In genomic region chr6:134236311-134236710, GRCm38 (mm10) we compare ENCODE assay signal across 20 mouse cellular contexts.
DNase-seq lines count a peak whose midpoint lies in the region; ATAC-seq and TF ChIP-seq lines count a peak whose summit lies in the region.
"Had no signal": no experiment of that assay in that cellular context is flagged by ENCODE, and none has a peak within 500 bp of the region (broad histone marks: within the 10 kb centered on the region; RNA-seq: fewer than 3 reads in every experiment).

No protein-coding gene starts in this region.

- H3K9ac ChIP-seq in midbrain, embryonic 13.5 days (replicated peaks), result no peak overlapping the region
- H3K9ac ChIP-seq: forebrain, embryonic 13.5 days; heart, embryonic 12.5 days had no signal

- H3K4me1 ChIP-seq in cerebellum, adult 2 months (ENCODE audit: control insufficient read depth, insufficient read depth, low read length), result no peaks in the 10 kb centered on the region
- H3K4me1 ChIP-seq in midbrain, embryonic 13.5 days (replicated peaks), result 0 out of 2 replicates have a peak, but pooled peaks cover 6% of the 10 kb centered on the region
- peaks cover 6% of the 10 kb centered on the region for H3K4me1 ChIP-seq in midbrain, embryonic 10.5 days

- no peak for TF ChIP-seq POLR2A in cerebellum, adult 2 months (IDR thresholded peaks at IDR 0.05; ENCODE audit: borderline replicate concordance, insufficient read depth, low read length)

- DNase-seq in cerebellum, postnatal 10 days, result peak; percentile 32 to 51
- no peak for DNase-seq in cerebellum, adult 2 months
- DNase-seq in left cerebral cortex, postnatal 4 days, result peak; percentile 24
- no peak for DNase-seq in left cerebral cortex, postnatal 10 days (ENCODE audit: extremely low spot score in 1 of 2, low spot score in 2 of 2)
- DNase-seq in midbrain, embryonic 10.5 days (ENCODE audit: low spot score), result no peak
- DNase-seq in ovary, postnatal 36 days (ENCODE audit: low spot score), result no peak
- DNase-seq: adrenal gland, adult 2 months; cerebellum, adult 11-12 months; heart, postnatal 10 days; kidney, adult 18-20 months; thymus, postnatal 14 days had no signal

- no peak overlapping the region for H3K4me3 ChIP-seq in cerebellum, adult 2 months (replicated peaks; ENCODE audit: insufficient read depth, low read depth, low read length)
- H3K4me3 ChIP-seq in midbrain, embryonic 13.5 days (replicated peaks), result no peak overlapping the region
- no peak overlapping the region for H3K4me3 ChIP-seq in midbrain, embryonic 10.5 days
- H3K4me3 ChIP-seq: forebrain, embryonic 13.5 days; heart, embryonic 12.5 days; hindbrain, embryonic 10.5 days had no signal

- intact Hi-C loops in left cerebral cortex, postnatal 4 days (cut with DNase I), result no loop called here
- intact Hi-C loops in left cerebral cortex, postnatal 10 days (cut with DNase I), result no loop called here

- no peaks in the 10 kb centered on the region; the same call in 1 of the 2 replicates for H3K9me3 ChIP-seq in midbrain, embryonic 13.5 days
- H3K9me3 ChIP-seq in midbrain, embryonic 10.5 days (replicated peaks), result peaks cover 12% of the 10 kb centered on the region; the same call in 1 of the 2 replicates
- H3K9me3 ChIP-seq: forebrain, embryonic 13.5 days had no signal

- TF ChIP-seq CTCF in cerebellum, adult 2 months (IDR thresholded peaks at IDR 0.05; ENCODE audit: borderline replicate concordance, insufficient read depth, low read depth, low read length), result no peak

- no peaks in the 10 kb centered on the region for H3K27me3 ChIP-seq in cerebellum, adult 2 months (ENCODE audit: control insufficient read depth, insufficient read depth, low read length)
- H3K27me3 ChIP-seq in midbrain, embryonic 13.5 days, result no peaks in the 10 kb centered on the region
- H3K27me3 ChIP-seq in midbrain, embryonic 10.5 days (ENCODE audit: low read depth, poor library complexity, severe bottlenecking), result no peaks in the 10 kb centered on the region
- H3K27me3 ChIP-seq: forebrain, embryonic 13.5 days; heart, embryonic 12.5 days; Patski had no signal

- H3K4me2 ChIP-seq in midbrain, embryonic 13.5 days (replicated peaks), result no peak overlapping the region
- H3K4me2 ChIP-seq: forebrain, embryonic 13.5 days; heart, embryonic 12.5 days; liver, embryonic 11.5 days had no signal

- H3K36me3 ChIP-seq in midbrain, embryonic 13.5 days, result peaks cover 23% of the 10 kb centered on the region
- peaks cover 56% of the 10 kb centered on the region for H3K36me3 ChIP-seq in midbrain, embryonic 10.5 days

- no peak overlapping the region for H3K27ac ChIP-seq in cerebellum, adult 2 months (ENCODE audit: insufficient read depth, low read length)
- H3K27ac ChIP-seq in midbrain, embryonic 13.5 days, result no peak overlapping the region
- no peak overlapping the region for H3K27ac ChIP-seq in midbrain, embryonic 10.5 days (replicated peaks)
- H3K27ac ChIP-seq: forebrain, embryonic 13.5 days; hindbrain, embryonic 10.5 days; kidney, postnatal 0 days had no signal

- ATAC-seq in midbrain, embryonic 13.5 days, result 0 out of 2 replicates have a peak, but pooled peaks have one; percentile 27
- ATAC-seq in megakaryocyte progenitor cell, adult 5-6 weeks (replicated peaks; ENCODE audit: poor library complexity), result 0 out of 2 replicates have a peak, but pooled peaks have one; percentile 18
- ATAC-seq: CD4-positive, CD25-positive, alpha-beta regulatory T cell, adult 4 months; forebrain, embryonic 13.5 days; Patski had no signal

- WGBS in cerebellum, adult 2 months, result 70% methylated on average over 4 of the region's 4 CpGs
- WGBS in midbrain, embryonic 13.5 days, result 74% methylated on average over 4 of the region's 4 CpGs
- 81% methylated on average over 4 of the region's 4 CpGs for WGBS in midbrain, embryonic 10.5 days

Comparison
In these comparisons a context has a peak if more than half of its experiments do, and no peak if none do; other contexts are left out.
1. DNase-seq: peak in cerebellum, postnatal 10 days (2 of 2) and left cerebral cortex, postnatal 4 days (single experiment); none in cerebellum, adult 2 months (0 of 2), left cerebral cortex, postnatal 10 days (0 of 2), midbrain, embryonic 10.5 days (single experiment) and ovary, postnatal 36 days (single experiment).